Mouse (Mus musculus) E14TG2a.4 (cell line): ENCODE measurements around the gene Gm4871.
A peak's percentile ranks its signal among the peaks of the same experiment; 100 is the strongest.

Source experiments
- H3K27me3 ChIP-seq: 2 replicates; pipeline ENCODE4 v1.6.1; 2014; ENCODE audit warnings: low read length, control low read depth; ENCODE audit not compliant: insufficient read depth
- H3K36me3 ChIP-seq: 2 replicates; pipeline ENCODE4 v1.6.1; 2014; ENCODE audit warnings: low read length, control low read depth; ENCODE audit not compliant: insufficient read depth
- H3K4me1 ChIP-seq: replicated peaks from 2 replicates; pipeline ENCODE4 v1.6.1; 2014; ENCODE audit warnings: low read depth, low read length, control low read depth
- H3K4me3 ChIP-seq: replicated peaks from 2 replicates; pipeline ENCODE4 v1.5.1; 2014; ENCODE audit warnings: mild to moderate bottlenecking, low read length
- H3K9me3 ChIP-seq: 2 replicates; pipeline ENCODE4 v1.6.1; 2014; ENCODE audit warnings: low read length, control low read depth
- CTCF ChIP-seq: conservative IDR thresholded peaks from 2 replicates; pipeline ENCODE4 v1.5.1; 2014; ENCODE audit warnings: low read length
- NANOG ChIP-seq: IDR thresholded peaks from 2 replicates; pipeline ENCODE4 v1.6.1; 2014; ENCODE audit warnings: borderline replicate concordance, low read length, mixed read lengths
- POU5F1 ChIP-seq: IDR thresholded peaks from 2 replicates; pipeline ENCODE4 v1.6.1; 2014; ENCODE audit warnings: low read length, borderline replicate concordance

Gene Gm4871

GRCm38 (mm10) chr5:144987561-144987960 lies 45.0 kb downstream of the Gm4871 start:
- TF ChIP-seq CTCF: no peak
- no peak for TF ChIP-seq POU5F1
- no peak for TF ChIP-seq NANOG
- no peak overlapping the region for H3K4me3 ChIP-seq
- peaks cover 23% of the 10 kb centered on the region for H3K4me1 ChIP-seq
- peaks cover 3% of the 10 kb centered on the region; the same call in 1 of the 2 replicates for H3K9me3 ChIP-seq
- no peaks in the 10 kb centered on the region for H3K27me3 ChIP-seq
- no peaks in the 10 kb centered on the region for H3K36me3 ChIP-seq

GRCm38 (mm10) chr5:144984839-144985238 lies 47.7 kb downstream of the Gm4871 start:
- peaks cover 24% of the 10 kb centered on the region for H3K4me1 ChIP-seq
- no peak for TF ChIP-seq NANOG
- TF ChIP-seq POU5F1: no peak
- no peak for TF ChIP-seq CTCF
- H3K9me3 ChIP-seq: peaks cover 3% of the 10 kb centered on the region; the same call in 1 of the 2 replicates

GRCm38 (mm10) chr5:144983227-144983626 lies 49.3 kb downstream of the Gm4871 start:
- Histone ChIP-seq H3K27me3 (no peaks in the 10 kb centered on the region), H3K4me1 (peaks cover 24% of the 10 kb centered on the region), H3K36me3 (no peaks in the 10 kb centered on the region), H3K4me3 (no peak overlapping the region), H3K9me3 (peaks cover 3% of the 10 kb centered on the region; the same call in 1 of the 2 replicates)
- TF ChIP-seq NANOG (no peak), CTCF (peak; percentile 65), POU5F1 (no peak)

More at GRCm38 (mm10) chr5:144984839-144985238, 47.7 kb downstream of the Gm4871 start:
- Histone ChIP-seq H3K27me3 (no peaks in the 10 kb centered on the region), H3K36me3 (no peaks in the 10 kb centered on the region), H3K4me3 (no peak overlapping the region)
